Mouse (Mus musculus): ENCODE measurements around the gene Cyp2j8. TPM values are rescaled to one million over a fixed set of nuclear protein-coding genes. Genes with fewer than 3 reads are reported as not detected.
"Not testable (repeated sequence)": the region's sequence is repeated elsewhere in the genome, so short reads cannot be mapped to it uniquely, and the experiment has no call there.

Cyp2j8 gene
- polyA plus RNA-seq, 1 experiment from 2014 or later, result not detected

- Histone ChIP-seq H3K4me2 (ENCODE audit: low read depth, low read length) (no peak overlapping the region), H3K4me3 (ENCODE audit: low read depth, low read length) (no peak overlapping the region), H3K9ac (replicated peaks) (no peak overlapping the region), H3K9me3 (ENCODE audit: low read length) (no peaks in the 10 kb centered on the region), H3K27me3 (ENCODE audit: insufficient read depth, low read length) (no peaks in the 10 kb centered on the region), H3K4me1 (ENCODE audit: insufficient read depth) (no peaks in the 10 kb centered on the region), H3K36me3 (replicated peaks; ENCODE audit: insufficient read depth, low read length) (no peaks in the 10 kb centered on the region), H3K27ac (ENCODE audit: low read depth) (no peak overlapping the region)
- DNase-seq, result no peak
- TF ChIP-seq CTCF (IDR thresholded peaks at IDR 0.05; ENCODE audit: low read depth) (no peak), EP300 (IDR thresholded peaks at IDR 0.05; ENCODE audit: low read depth) (no peak)
- no peak for ATAC-seq
- 39% methylated on average over 3 of the region's 3 CpGs for WGBS (ENCODE audit: insufficient replicate concordance)
Measured at GRCm38 (mm10) chr4:96510083-96510482, 2.9 kb upstream of the Cyp2j8 start.

DNA sequence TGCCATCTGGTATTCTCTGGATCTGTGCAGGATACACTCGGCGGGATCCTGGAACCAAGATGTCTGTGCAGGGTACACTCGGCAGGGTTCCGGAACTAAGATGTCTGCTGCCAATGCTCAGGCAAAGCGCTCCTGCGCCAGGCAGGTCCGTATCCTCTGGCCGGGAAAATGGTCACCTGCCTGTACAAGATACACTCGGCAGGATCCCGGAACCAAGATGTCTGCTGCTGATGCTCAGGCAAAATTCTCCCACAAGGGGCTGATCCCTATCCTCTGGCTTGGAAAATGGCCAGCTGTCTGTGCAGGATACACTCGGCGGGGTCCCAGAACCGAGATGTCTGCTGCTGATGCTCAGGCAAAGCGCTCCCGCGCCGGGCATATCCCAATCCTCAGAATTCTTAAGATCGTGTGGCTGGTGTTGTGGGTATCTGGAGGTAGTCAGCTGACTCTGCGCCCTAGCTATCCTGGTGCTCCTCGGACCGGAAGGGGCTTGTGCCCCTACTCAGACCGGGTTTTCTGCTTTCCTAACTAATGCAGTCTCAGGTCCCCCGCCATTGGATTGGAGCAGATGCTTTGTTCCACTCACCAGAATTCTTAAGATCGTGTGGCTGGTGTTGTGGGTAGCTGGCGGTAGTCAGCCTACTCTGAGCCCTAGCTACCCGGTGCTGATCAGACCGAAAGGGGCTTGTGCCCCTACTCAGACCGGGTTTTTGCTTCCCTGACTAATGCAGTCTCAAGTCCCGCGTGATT, 43.7 kb downstream of the Cyp2j8 start:
- not testable (repeated sequence) for ATAC-seq

More for the DNA sequence above, 43.7 kb downstream of the Cyp2j8 start:
- not testable (repeated sequence) for H3K4me3 ChIP-seq (ENCODE audit: low read depth, low read length); H3K9me3 ChIP-seq (ENCODE audit: low read length); H3K4me1 ChIP-seq (ENCODE audit: insufficient read depth); H3K36me3 ChIP-seq (replicated peaks; ENCODE audit: insufficient read depth, low read length); DNase-seq; H3K27ac ChIP-seq (ENCODE audit: low read depth); H3K27me3 ChIP-seq (ENCODE audit: insufficient read depth, low read length); H3K9ac ChIP-seq (replicated peaks); H3K4me2 ChIP-seq (ENCODE audit: low read depth, low read length)
- WGBS (ENCODE audit: insufficient replicate concordance), result 76% methylated on average over 30 of the region's 30 CpGs

Other genes with a start within 250 kb of the Cyp2j8 start
- not detected in 2 replicates for gene Cyp2j11, start 158.7 kb downstream of the Cyp2j8 start, polyA plus RNA-seq (2015; fragmentation: Nextera tagmentation; extraction: Ambion mirVana)
- 9.2 and 9.6 TPM in 2 replicates for gene Cyp2j6, start 46.3 kb upstream of the Cyp2j8 start, polyA plus RNA-seq (2015; fragmentation: Nextera tagmentation; extraction: Ambion mirVana)
- gene Cyp2j9, start 84.2 kb upstream of the Cyp2j8 start, polyA plus RNA-seq (2015; fragmentation: Nextera tagmentation; extraction: Ambion mirVana), result 1.5 and 1.8 TPM in 2 replicates
- gene Cyp2j5, start 156.8 kb upstream of the Cyp2j8 start, polyA plus RNA-seq (2015; fragmentation: Nextera tagmentation; extraction: Ambion mirVana), result 24.4 and 27.6 TPM in 2 replicates